Mouse (Mus musculus): ENCODE results near the gene Castor2. TPM values are rescaled to one million over a fixed set of nuclear protein-coding genes. Genes with fewer than 3 reads are reported as not detected.
A peak's percentile ranks its signal among the peaks of the same experiment; 100 is the strongest.

Castor2 gene
- total and polyA plus RNA-seq, 3 experiments = 0.35 to 3.9 (median 1.3) TPM

DNA sequence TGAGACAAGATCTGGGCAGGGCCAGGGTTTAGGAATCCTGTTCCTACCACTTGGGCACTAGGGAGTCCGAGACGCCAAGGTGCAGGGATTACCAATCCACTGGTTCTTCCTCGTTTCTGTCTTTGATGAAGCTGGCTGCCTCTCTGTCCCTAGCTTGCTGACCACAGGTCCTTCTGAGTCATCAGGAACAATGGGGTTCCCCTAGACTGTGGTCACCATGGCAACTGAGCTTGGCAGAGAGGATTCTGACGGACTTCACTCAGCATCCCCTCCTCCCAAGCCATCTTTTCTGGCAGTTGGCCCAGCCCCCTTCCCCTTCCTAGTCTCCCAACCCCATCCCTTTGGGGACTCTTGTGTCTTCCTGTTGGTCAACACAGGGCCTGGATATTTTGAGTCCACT is 32.1 kb downstream of the Castor2 start:
- no peak overlapping the region for H3K27ac ChIP-seq (ENCODE audit: insufficient read depth, low read depth)
- in situ Hi-C loops (cut with MboI; ENCODE audit: low pct_ligation_motif_present, low pct_unique_long_range_greater_than_20kb, low sequenced_read_pairs) = no loop called here
- DNase-seq (ENCODE audit: extremely low read depth) = no peak
- H3K79me2 ChIP-seq (replicated peaks; ENCODE audit: control insufficient read depth, extremely low read depth, insufficient read depth, poor library complexity, severe bottlenecking) = no peaks in the 10 kb centered on the region
- dilution Hi-C loops (cut with MboI; ENCODE audit: extremely low pct_ligation_motif_present, extremely low pct_unique_long_range_greater_than_20kb, low sequenced_read_pairs) = no loop called here
- peaks cover 18% of the 10 kb centered on the region for H3K9me3 ChIP-seq (replicated peaks; ENCODE audit: low read length)
- no peak overlapping the region for H3K4me2 ChIP-seq (ENCODE audit: insufficient read depth, low read depth, poor library complexity, severe bottlenecking)
- no peak overlapping the region for H3K9ac ChIP-seq (ENCODE audit: insufficient read depth, low read depth)
- peaks cover 9 to 25% of the 10 kb centered on the region in 2 experiments for H3K4me1 ChIP-seq (ENCODE audit: control insufficient read depth in 1 of 2, insufficient read depth in 2 of 2)
- H3K27me3 ChIP-seq (replicated peaks) = no peaks in the 10 kb centered on the region
- TF ChIP-seq IRF4 (IDR thresholded peaks at IDR 0.05; ENCODE audit: low read depth, low read length) (0 out of 2 replicates have a peak, but pooled peaks have one; percentile 34), SIN3A (IDR thresholded peaks at IDR 0.05; ENCODE audit: low read length) (no peak)
- peaks cover 5 to 30% of the 10 kb centered on the region in 2 experiments for H3K36me3 ChIP-seq (replicated peaks in 1 of 2; ENCODE audit: control insufficient read depth in 1 of 2, insufficient read depth in 1 of 2, low read length in 1 of 2)
- H3K4me3 ChIP-seq (replicated peaks in 1 of 3; ENCODE audit: low read depth in 2 of 3, low read length in 2 of 3, poor library complexity in 1 of 3) = no peak overlapping the region

DNA sequence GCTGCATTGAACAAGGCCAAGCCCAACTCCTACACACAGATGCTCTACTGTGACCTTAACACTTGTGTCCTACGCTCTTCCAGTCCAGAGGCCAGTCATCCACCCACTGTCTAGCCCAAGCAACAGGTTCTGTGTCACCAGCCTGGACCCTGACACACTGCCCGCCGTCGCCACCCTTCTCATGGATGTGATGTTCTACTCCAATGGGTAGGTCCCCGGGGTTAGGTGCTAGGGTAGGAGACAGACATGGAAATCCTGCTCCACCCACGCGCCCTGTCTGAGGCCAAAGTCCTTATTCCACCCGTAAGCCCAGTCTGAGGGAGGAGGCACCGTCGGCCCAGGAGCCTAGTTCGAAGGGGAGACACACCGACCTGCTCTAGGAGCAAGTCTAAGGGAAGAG is 36.5 kb downstream of the Castor2 start:
- Histone ChIP-seq H3K9me3 (replicated peaks; ENCODE audit: low read length) (peaks cover 23% of the 10 kb centered on the region), H3K27me3 (replicated peaks) (no peaks in the 10 kb centered on the region)
- in situ Hi-C loops (cut with MboI; ENCODE audit: low pct_ligation_motif_present, low pct_unique_long_range_greater_than_20kb, low sequenced_read_pairs) = no loop called here

DNA sequence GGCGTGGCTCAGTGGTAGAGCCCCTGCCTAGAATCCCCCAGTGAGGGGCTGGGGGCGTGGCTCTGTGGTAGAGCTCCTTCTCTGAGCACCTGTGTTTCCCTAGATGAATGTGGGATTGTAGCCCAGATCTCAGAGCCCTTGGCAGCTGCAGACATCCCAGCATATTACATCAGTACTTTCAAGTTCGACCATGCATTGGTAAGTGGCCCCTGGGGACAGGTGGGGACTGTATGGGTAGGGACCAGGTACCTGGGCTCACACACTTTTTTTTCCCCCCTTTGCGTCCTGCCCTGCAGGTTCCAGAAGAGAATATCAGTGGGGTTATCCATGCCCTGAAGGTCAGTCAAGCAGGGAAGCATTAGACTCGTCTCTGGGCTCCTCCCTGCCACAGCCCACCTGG is 38.4 kb downstream of the Castor2 start:
- DNase-seq (ENCODE audit: extremely low read depth) = peak; percentile 80
- Histone ChIP-seq H3K9ac (ENCODE audit: insufficient read depth, low read depth) (no peak overlapping the region), H3K4me3 (replicated peaks in 1 of 3; ENCODE audit: low read depth in 2 of 3, low read length in 2 of 3, poor library complexity in 1 of 3) (no peak overlapping the region), H3K36me3 (replicated peaks in 1 of 2; ENCODE audit: control insufficient read depth in 1 of 2, insufficient read depth in 1 of 2, low read length in 1 of 2) (peaks cover 5 to 34% of the 10 kb centered on the region in 2 experiments), H3K9me3 (replicated peaks; ENCODE audit: low read length) (peaks cover 23% of the 10 kb centered on the region), H3K4me1 (ENCODE audit: control insufficient read depth in 1 of 2, insufficient read depth in 2 of 2) (peaks cover 4 to 58% of the 10 kb centered on the region in 2 experiments), H3K27me3 (replicated peaks) (no peaks in the 10 kb centered on the region), H3K4me2 (ENCODE audit: insufficient read depth, low read depth, poor library complexity, severe bottlenecking) (no peak overlapping the region), H3K27ac (ENCODE audit: insufficient read depth, low read depth) (no peak overlapping the region), H3K79me2 (replicated peaks; ENCODE audit: control insufficient read depth, extremely low read depth, insufficient read depth, poor library complexity, severe bottlenecking) (no peaks in the 10 kb centered on the region)
- in situ Hi-C loops (cut with MboI; ENCODE audit: low pct_ligation_motif_present, low pct_unique_long_range_greater_than_20kb, low sequenced_read_pairs) = no loop called here
- dilution Hi-C loops (cut with MboI; ENCODE audit: extremely low pct_ligation_motif_present, extremely low pct_unique_long_range_greater_than_20kb, low sequenced_read_pairs) = no loop called here
- TF ChIP-seq MXI1 (IDR thresholded peaks at IDR 0.05; ENCODE audit: low read depth, low read length) (no peak), RCOR1 (conservative IDR thresholded peaks at IDR 0.05; ENCODE audit: low read depth, low read length) (no peak), POLR2A (IDR thresholded peaks at IDR 0.05; ENCODE audit: low read depth, low read length) (no peak), RAD21 (IDR thresholded peaks at IDR 0.05; ENCODE audit: low read depth, low read length) (no peak), MYC (IDR thresholded peaks at IDR 0.05; ENCODE audit: low read depth, low read length) (no peak), BHLHE40 (IDR thresholded peaks at IDR 0.05; ENCODE audit: low read depth, low read length) (no peak), NELFE (IDR thresholded peaks at IDR 0.05; ENCODE audit: low read depth, low read length) (no peak), MAZ (IDR thresholded peaks at IDR 0.05; ENCODE audit: low read depth, low read length) (peak; percentile 27; the same call in 1 of the 2 replicates), ZNF384 (IDR thresholded peaks at IDR 0.05; ENCODE audit: low read depth, low read length) (peak; percentile 59), EP300 (IDR thresholded peaks at IDR 0.05; ENCODE audit: low read length) (peak; percentile 42; the same call in 1 of the 2 replicates), UBTF (IDR thresholded peaks at IDR 0.05; ENCODE audit: low read depth, low read length) (no peak), MEF2A (IDR thresholded peaks at IDR 0.05; ENCODE audit: borderline replicate concordance, low read depth, low read length) (no peak; the same call in 1 of the 2 replicates), TCF12 (IDR thresholded peaks at IDR 0.05; ENCODE audit: low read depth, low read length) (no peak; the same call in 1 of the 2 replicates), SIN3A (IDR thresholded peaks at IDR 0.05; ENCODE audit: low read length) (no peak), USF1 (IDR thresholded peaks at IDR 0.05; ENCODE audit: low read depth, low read length) (no peak), USF2 (conservative IDR thresholded peaks at IDR 0.05; ENCODE audit: low read depth, low read length) (no peak), ZC3H11A (IDR thresholded peaks at IDR 0.05; ENCODE audit: low read depth, low read length) (no peak), E2F4 (IDR thresholded peaks at IDR 0.05; ENCODE audit: insufficient replicate concordance, low read depth, low read length) (no peak)

More for the DNA sequence above, 36.5 kb downstream of the Castor2 start:
- DNase-seq (ENCODE audit: extremely low read depth) = no peak
- no peak overlapping the region for H3K27ac ChIP-seq (ENCODE audit: insufficient read depth, low read depth)
- H3K4me2 ChIP-seq (ENCODE audit: insufficient read depth, low read depth, poor library complexity, severe bottlenecking) = no peak overlapping the region
- peaks cover 7 to 52% of the 10 kb centered on the region in 2 experiments for H3K4me1 ChIP-seq (ENCODE audit: control insufficient read depth in 1 of 2, insufficient read depth in 2 of 2)
- dilution Hi-C loops (cut with MboI; ENCODE audit: extremely low pct_ligation_motif_present, extremely low pct_unique_long_range_greater_than_20kb, low sequenced_read_pairs) = no loop called here
- no peak overlapping the region for H3K4me3 ChIP-seq (replicated peaks in 1 of 3; ENCODE audit: low read depth in 2 of 3, low read length in 2 of 3, poor library complexity in 1 of 3)
- no peaks in the 10 kb centered on the region for H3K79me2 ChIP-seq (replicated peaks; ENCODE audit: control insufficient read depth, extremely low read depth, insufficient read depth, poor library complexity, severe bottlenecking)
- H3K9ac ChIP-seq (ENCODE audit: insufficient read depth, low read depth) = no peak overlapping the region
- TF ChIP-seq PAX5 (IDR thresholded peaks at IDR 0.05; ENCODE audit: low read length) (no peak), ZNF384 (IDR thresholded peaks at IDR 0.05; ENCODE audit: low read depth, low read length) (no peak), USF2 (conservative IDR thresholded peaks at IDR 0.05; ENCODE audit: low read depth, low read length) (no peak), NRF1 (IDR thresholded peaks at IDR 0.05; ENCODE audit: low read depth, low read length) (no peak), E2F4 (IDR thresholded peaks at IDR 0.05; ENCODE audit: insufficient replicate concordance, low read depth, low read length) (no peak), TCF12 (IDR thresholded peaks at IDR 0.05; ENCODE audit: low read depth, low read length) (no peak), IRF4 (IDR thresholded peaks at IDR 0.05; ENCODE audit: low read depth, low read length) (no peak), RAD21 (IDR thresholded peaks at IDR 0.05; ENCODE audit: low read depth, low read length) (no peak)
- H3K36me3 ChIP-seq (replicated peaks in 1 of 2; ENCODE audit: control insufficient read depth in 1 of 2, insufficient read depth in 1 of 2, low read length in 1 of 2) = peaks cover 5 to 31% of the 10 kb centered on the region in 2 experiments
